Mouse (Mus musculus) 3T3-L1 (cell line): Measurements from ENCODE around the gene Kdm4a.

ENCODE experiments used
- DNase-seq: peaks from one replicate; pipeline ENCODE4 v3.0.0-alpha.2; 2015; ENCODE audit warnings: low read depth, low spot score

Kdm4a gene

GRCm38 (mm10) chr4:118179467-118180300, at the start of gene Kdm4a:
Gene Kdm4a (minus strand): TSS chr4:118180043.
- DNase-seq: peak; percentile 99

GRCm38 (mm10) chr4:118229035-118229770, 49.4 kb upstream of the Kdm4a start:
- DNase-seq: peak; percentile 52

GRCm38 (mm10) chr4:118227398-118227797, 47.6 kb upstream of the Kdm4a start:
- DNase-seq: no peak

GRCm38 (mm10) chr4:118221261-118221660, 41.4 kb upstream of the Kdm4a start:
- no peak for DNase-seq

- DNase-seq: no peak
Observed at GRCm38 (mm10) chr4:118220756-118221155, 40.9 kb upstream of the Kdm4a start.

GRCm38 (mm10) chr4:118219487-118219886, 39.6 kb upstream of the Kdm4a start:
- DNase-seq: no peak

- DNase-seq: no peak
Observed at GRCm38 (mm10) chr4:118218521-118218920, 38.7 kb upstream of the Kdm4a start.

GRCm38 (mm10) chr4:118216726-118217595, 37.1 kb upstream of the Kdm4a start:
- DNase-seq: peak; percentile 62

GRCm38 (mm10) chr4:118214891-118215290, 35.0 kb upstream of the Kdm4a start:
- peak; percentile 19 for DNase-seq

GRCm38 (mm10) chr4:118206918-118207640, 27.2 kb upstream of the Kdm4a start:
- DNase-seq: no peak

- no peak for DNase-seq
Observed at GRCm38 (mm10) chr4:118205906-118206305, 26.1 kb upstream of the Kdm4a start.

- no peak for DNase-seq
Observed at GRCm38 (mm10) chr4:118199093-118199492, 19.2 kb upstream of the Kdm4a start.

GRCm38 (mm10) chr4:118198606-118199005, 18.8 kb upstream of the Kdm4a start:
- peak; percentile 55 for DNase-seq

- DNase-seq: no peak
Observed at GRCm38 (mm10) chr4:118196185-118196584, 16.3 kb upstream of the Kdm4a start.

- peak; percentile 4 for DNase-seq
Observed at GRCm38 (mm10) chr4:118180301-118181080, 648 bp upstream of the Kdm4a start.

GRCm38 (mm10) chr4:118178952-118179466, 834 bp downstream of the Kdm4a start:
- peak; percentile 55 for DNase-seq

GRCm38 (mm10) chr4:118172461-118172860, 7.4 kb downstream of the Kdm4a start:
- no peak for DNase-seq

GRCm38 (mm10) chr4:118171006-118171405, 8.8 kb downstream of the Kdm4a start:
- peak; percentile 51 for DNase-seq

GRCm38 (mm10) chr4:118162123-118162522, 17.7 kb downstream of the Kdm4a start:
- DNase-seq: no peak

- no peak for DNase-seq
Observed at GRCm38 (mm10) chr4:118157666-118158065, 22.2 kb downstream of the Kdm4a start.
